Mouse (Mus musculus) hindbrain, postnatal 0 days (tissue): Measurements from ENCODE around the gene Hic1. TPM values are rescaled to one million over a fixed set of nuclear protein-coding genes. Genes with fewer than 3 reads are reported as not detected.

Experiments used
- ATAC-seq: fragments of 200-750 bp; cut with Nextera tagmentation; 2 replicates; pipeline ENCODE4 v1.8.0; 2017; ENCODE audit warnings: mild to moderate bottlenecking, moderate TSS enrichment, moderate library complexity
- DNase-seq: peaks from one replicate; pipeline ENCODE4 v3.0.0-alpha.2; 2015; ENCODE audit warnings: low spot score
- H3K27ac ChIP-seq: fragments of 300-500 bp; sonication (generic); 2 replicates; pipeline ENCODE4 v1.5.1; 2014; ENCODE audit warnings: mild to moderate bottlenecking
- H3K27me3 ChIP-seq: fragments of 300-500 bp; sonication (generic); 2 replicates; pipeline ENCODE4 v1.6.1; 2014; ENCODE audit warnings: low read length, mixed read lengths; ENCODE audit not compliant: insufficient read depth
- H3K36me3 ChIP-seq: fragments of 300-500 bp; sonication (generic); 2 replicates; pipeline ENCODE4 v1.6.1; 2014; ENCODE audit warnings: low read length, mixed read lengths; ENCODE audit not compliant: insufficient read depth
- H3K4me1 ChIP-seq: fragments of 300-500 bp; sonication (generic); 2 replicates; pipeline ENCODE4 v1.6.1; 2014; ENCODE audit warnings: antibody characterized with exemption, low read length, mixed read lengths; ENCODE audit not compliant: insufficient read depth
- H3K4me2 ChIP-seq: fragments of 300-500 bp; sonication (generic); 2 replicates; pipeline ENCODE4 v1.6.1; 2014; ENCODE audit warnings: low read depth, mild to moderate bottlenecking, low read length, moderate library complexity, mixed read lengths
- H3K4me3 ChIP-seq: fragments of 300-500 bp; sonication (generic); 2 replicates; pipeline ENCODE4 v1.5.1; 2014; ENCODE audit warnings: low read length
- H3K9ac ChIP-seq: fragments of 300-500 bp; sonication (generic); replicated peaks from 2 replicates; pipeline ENCODE4 v1.6.1; 2014; ENCODE audit warnings: mild to moderate bottlenecking, low read length, moderate library complexity, mixed read lengths
- H3K9me3 ChIP-seq: fragments of 300-500 bp; sonication (generic); 2 replicates; pipeline ENCODE4 v1.6.1; 2016; ENCODE audit warnings: low read length, mixed read lengths
- CTCF ChIP-seq: IDR thresholded peaks from 2 replicates; pipeline ENCODE4 v1.5.1; 2016; ENCODE audit warnings: antibody characterized with exemption, control low read depth, low read depth
- whole genome bisulfite sequencing: fragments of 180-500 bp; shearing (Covaris S2); extraction: QIAGEN DNeasy Blood & Tissue Kit; methylation state at CpG from one replicate; pipeline ENCODE4 v1.1.7; 2014; 5-methylcytosine and 5-hydroxymethylcytosine counted together
- polyA plus RNA-seq: library from polyadenylated mRNA; unstranded; fragments of >200 nt; fragmentation: Nextera tagmentation; extraction: Ambion mirVana; gene quantifications from 2 replicates; pipeline ENCODE4 v1.2.1, GENCODE M21; 2015
- total RNA-seq: library from RNA; depleted of rRNA; stranded (reverse); fragments of >200 nt; gene quantifications from 2 replicates; pipeline ENCODE4 v1.2.3, GENCODE M21; 2014

The Hic1 gene
- total and polyA plus RNA-seq, 2 experiments from 2014 or later, result 1.7 to 8.5 TPM

DNA sequence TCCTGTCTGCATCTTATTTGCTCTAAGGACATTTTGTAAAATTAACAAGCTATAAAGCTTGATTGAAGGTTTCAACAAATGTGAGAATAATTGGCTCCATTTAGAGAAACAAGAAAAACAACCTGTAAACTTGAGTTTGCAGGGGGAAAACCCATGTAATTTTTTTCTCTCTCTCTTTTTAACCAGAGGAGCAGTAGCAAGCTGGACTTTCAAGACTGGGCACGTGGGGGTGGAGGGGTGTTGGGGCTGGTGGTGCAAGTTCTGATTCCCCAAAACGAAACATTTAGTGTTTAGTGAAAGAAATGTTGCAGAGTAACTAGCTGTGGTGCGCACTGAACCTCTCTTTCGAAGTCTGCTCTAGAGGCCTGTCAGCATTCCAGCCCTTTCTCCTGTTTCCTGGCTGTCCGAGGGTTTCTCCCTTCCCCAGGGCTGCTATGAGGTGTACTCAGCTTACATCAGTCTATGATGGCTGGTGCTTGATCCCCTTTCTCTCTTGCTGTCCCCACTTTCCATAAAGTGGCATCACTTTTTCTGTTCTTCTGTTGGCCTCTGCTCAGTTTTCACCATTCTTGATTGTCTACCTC is 34.7 kb downstream of the Hic1 start:
- H3K4me3 ChIP-seq, result no peak overlapping the region
- no peak for TF ChIP-seq CTCF
- H3K9me3 ChIP-seq, result no peaks in the 10 kb centered on the region
- no peak for ATAC-seq
- 64% methylated on average over 5 of the region's 5 CpGs for WGBS
- H3K36me3 ChIP-seq, result no peaks in the 10 kb centered on the region; the same call in 1 of the 2 replicates
- no peak overlapping the region for H3K9ac ChIP-seq
- no peaks in the 10 kb centered on the region for H3K27me3 ChIP-seq
- no peak for DNase-seq
- no peak overlapping the region for H3K4me2 ChIP-seq
- H3K27ac ChIP-seq, result peak overlapping the region; percentile 62; the same call in 1 of the 2 replicates
- peaks cover 20% of the 10 kb centered on the region for H3K4me1 ChIP-seq

DNA sequence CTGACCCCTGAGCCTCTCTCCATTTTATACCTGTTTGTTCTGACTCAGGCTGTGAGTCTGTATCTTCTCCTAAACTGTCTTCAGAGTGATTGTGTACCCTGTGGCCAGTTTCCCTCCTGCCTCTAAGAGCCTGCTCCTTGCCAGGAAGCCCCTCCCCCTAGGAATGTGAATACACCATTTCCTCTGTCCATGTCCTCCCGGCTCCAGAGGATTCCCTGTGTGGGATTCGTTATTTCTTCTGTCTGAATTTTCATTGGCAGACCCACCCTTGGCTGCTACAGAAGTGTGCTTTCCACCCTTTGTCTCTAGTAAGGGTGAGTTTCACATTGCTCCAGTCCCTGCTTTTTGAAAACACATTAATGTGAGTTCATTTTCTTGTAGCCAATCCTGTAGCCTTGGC is 35.4 kb downstream of the Hic1 start:
- DNase-seq (peak; percentile 67), ATAC-seq (0 out of 2 replicates have a peak, but pooled peaks have one; percentile 53)
- peaks cover 20% of the 10 kb centered on the region for H3K4me1 ChIP-seq
- H3K36me3 ChIP-seq, result no peaks in the 10 kb centered on the region; the same call in 1 of the 2 replicates
- no peak overlapping the region; the same call in 1 of the 2 replicates for H3K4me2 ChIP-seq
- H3K27ac ChIP-seq, result peak overlapping the region; percentile 62; the same call in 1 of the 2 replicates
- no peaks in the 10 kb centered on the region for H3K9me3 ChIP-seq
- no peak overlapping the region for H3K9ac ChIP-seq
- no peak overlapping the region for H3K4me3 ChIP-seq
- WGBS, result 9% methylated on average over 2 of the region's 2 CpGs
- H3K27me3 ChIP-seq, result no peaks in the 10 kb centered on the region
- TF ChIP-seq CTCF, result no peak

DNA sequence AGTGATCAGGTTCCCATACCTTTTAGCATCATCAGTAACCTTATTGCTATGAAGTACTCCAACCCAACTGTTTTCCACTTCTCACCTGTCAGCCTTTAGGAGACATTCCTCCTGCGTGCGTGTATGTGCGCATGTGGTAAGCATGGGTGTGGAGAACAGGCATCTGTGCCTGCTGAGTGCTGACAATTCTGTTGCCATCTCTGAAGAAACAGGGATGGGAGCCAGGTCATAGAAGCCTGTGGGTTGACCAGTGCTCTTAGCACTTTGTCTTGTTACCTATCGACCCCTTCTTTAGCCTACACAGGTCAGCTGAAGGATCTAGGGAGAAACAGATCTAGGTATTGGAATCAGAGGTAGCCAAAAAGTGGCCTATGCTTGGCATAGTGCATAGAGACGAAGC is 35.9 kb downstream of the Hic1 start:
- TF ChIP-seq CTCF, result no peak
- DNase-seq (no peak), ATAC-seq (no peak)
- no peaks in the 10 kb centered on the region for H3K27me3 ChIP-seq
- H3K27ac ChIP-seq, result peak overlapping the region; percentile 62; the same call in 1 of the 2 replicates
- H3K4me2 ChIP-seq, result no peak overlapping the region
- H3K4me1 ChIP-seq, result peaks cover 20% of the 10 kb centered on the region
- H3K9ac ChIP-seq, result no peak overlapping the region
- no peaks in the 10 kb centered on the region for H3K9me3 ChIP-seq
- H3K36me3 ChIP-seq, result no peaks in the 10 kb centered on the region; the same call in 1 of the 2 replicates
- WGBS, result 82% methylated on average over 5 of the region's 5 CpGs
- no peak overlapping the region for H3K4me3 ChIP-seq

DNA sequence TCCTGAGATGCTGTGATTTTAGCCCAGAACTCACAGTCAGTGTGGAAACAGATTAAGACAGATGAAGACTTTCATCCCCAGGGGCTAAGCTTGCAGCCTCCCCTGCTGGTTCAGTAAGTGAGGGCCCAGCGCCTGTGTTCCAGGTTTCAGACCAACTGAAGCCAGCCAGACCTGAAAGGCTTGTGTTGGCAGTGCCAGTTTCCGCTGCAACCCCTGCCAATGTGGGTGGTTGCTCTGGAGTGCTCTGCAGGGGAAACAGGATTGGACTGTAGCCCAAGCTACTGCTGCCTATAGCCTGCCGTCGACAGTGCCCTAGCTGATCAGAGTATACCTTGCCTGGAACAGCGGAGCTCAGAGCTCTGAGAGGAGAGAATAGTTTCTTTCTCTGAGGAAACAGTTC is 37.0 kb downstream of the Hic1 start:
- Histone ChIP-seq H3K9me3 (no peaks in the 10 kb centered on the region), H3K4me1 (peaks cover 20% of the 10 kb centered on the region), H3K4me3 (no peak overlapping the region), H3K4me2 (no peak overlapping the region), H3K9ac (no peak overlapping the region), H3K27ac (no peak overlapping the region), H3K27me3 (no peaks in the 10 kb centered on the region), H3K36me3 (no peaks in the 10 kb centered on the region; the same call in 1 of the 2 replicates)
- ATAC-seq (peak; percentile 68), DNase-seq (peak; percentile 83)
- WGBS, result 42% methylated on average over 5 of the region's 5 CpGs
- TF ChIP-seq CTCF, result peak; percentile 64

DNA sequence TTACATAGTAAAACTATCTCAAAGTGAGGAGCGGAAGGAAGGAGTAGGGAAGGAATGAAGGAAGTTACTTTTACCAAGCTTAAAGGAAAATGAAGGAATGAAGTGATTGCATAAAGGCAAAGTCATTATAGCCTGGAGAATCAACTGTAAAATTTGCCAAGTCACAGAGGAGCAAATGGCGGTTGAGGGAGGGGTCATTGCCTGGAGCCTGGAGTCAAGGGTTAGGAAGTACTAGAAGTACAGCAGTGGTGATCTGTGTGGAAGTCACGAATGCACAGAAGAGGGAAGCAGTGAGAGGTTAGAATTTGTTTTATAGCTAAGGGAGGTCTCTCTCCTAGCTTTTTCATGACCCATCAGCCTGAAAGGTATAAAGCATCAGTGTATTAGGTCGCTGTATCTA is 38.0 kb downstream of the Hic1 start:
- Histone ChIP-seq H3K9ac (no peak overlapping the region), H3K4me1 (peaks cover 20% of the 10 kb centered on the region), H3K27ac (no peak overlapping the region), H3K4me2 (no peak overlapping the region), H3K4me3 (no peak overlapping the region), H3K9me3 (no peaks in the 10 kb centered on the region), H3K36me3 (no peaks in the 10 kb centered on the region; the same call in 1 of the 2 replicates), H3K27me3 (no peaks in the 10 kb centered on the region)
- WGBS, result 83% methylated on average over 4 of the region's 4 CpGs
- TF ChIP-seq CTCF, result no peak
- DNase-seq (no peak), ATAC-seq (no peak)

DNA sequence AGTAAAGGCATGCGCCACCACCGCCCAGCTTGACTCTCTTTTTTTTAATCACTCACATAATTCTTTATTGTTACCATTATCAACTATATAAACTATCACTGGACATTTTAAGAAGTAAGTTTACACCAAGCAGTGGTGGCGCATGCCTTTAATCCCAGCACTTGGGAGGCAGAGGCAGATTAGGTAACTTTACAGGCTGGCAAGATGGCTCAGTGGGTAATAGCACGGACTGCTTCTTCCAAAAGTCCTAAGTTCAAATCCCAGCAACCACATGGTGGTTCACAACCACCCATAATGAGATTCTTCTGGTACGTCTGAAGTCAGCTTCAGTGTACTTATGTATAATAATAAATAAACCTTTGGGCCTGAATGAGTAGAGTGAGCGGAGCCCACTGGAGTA is 39.8 kb downstream of the Hic1 start:
- ATAC-seq, result no peak
- Histone ChIP-seq H3K27ac (no peak overlapping the region), H3K36me3 (no peaks in the 10 kb centered on the region), H3K9ac (no peak overlapping the region), H3K4me3 (no peak overlapping the region), H3K9me3 (no peaks in the 10 kb centered on the region), H3K4me2 (no peak overlapping the region), H3K4me1 (peaks cover 20% of the 10 kb centered on the region), H3K27me3 (no peaks in the 10 kb centered on the region)
- WGBS, result 98% methylated on average over 6 of the region's 6 CpGs
- TF ChIP-seq CTCF, result no peak
- no peak for DNase-seq

DNA sequence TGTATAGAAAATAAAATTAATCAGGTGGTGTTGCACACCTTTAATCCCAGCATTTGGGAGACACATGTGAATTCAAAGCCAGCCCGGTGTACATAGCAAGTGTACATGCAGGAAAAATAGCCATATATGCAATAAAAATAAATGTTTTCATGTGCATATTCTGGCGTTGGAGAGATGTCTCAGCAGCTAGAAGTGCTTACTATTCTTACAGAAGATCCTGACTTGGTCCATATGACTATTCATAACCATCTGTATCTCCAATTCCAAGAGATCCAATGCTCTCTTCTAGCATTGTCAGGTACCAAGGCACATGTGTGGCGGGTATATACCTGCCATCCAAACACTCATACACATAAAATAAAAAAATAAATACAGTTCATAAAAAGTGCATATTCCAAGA is 42.9 kb downstream of the Hic1 start:
- Histone ChIP-seq H3K36me3 (no peaks in the 10 kb centered on the region), H3K27me3 (no peaks in the 10 kb centered on the region), H3K4me3 (no peak overlapping the region), H3K4me1 (no peaks in the 10 kb centered on the region), H3K9ac (no peak overlapping the region), H3K27ac (no peak overlapping the region), H3K9me3 (no peaks in the 10 kb centered on the region), H3K4me2 (no peak overlapping the region)
- DNase-seq (no peak), ATAC-seq (no peak)
- no peak for TF ChIP-seq CTCF
- WGBS, result 93% methylated on average over 3 of the region's 3 CpGs
